Mouse (Mus musculus): ENCODE data around the gene Hsfy2.
A peak's percentile ranks its signal among the peaks of the same experiment; 100 is the strongest.

Hsfy2 gene

GRCm38 (mm10) chr1:56637335-56637734 lies at the start of gene Hsfy2:
Gene Hsfy2, minus strand, starts transcription at chr1:56637435.
- DNase-seq (ENCODE audit: low read depth, low spot score): no peak

- peak; percentile 48 for DNase-seq (ENCODE audit: low read depth, low spot score)
These were observed 47.9 kb upstream of the Hsfy2 start for GRCm38 (mm10) chr1:56685053-56685557.

- DNase-seq (ENCODE audit: low read depth, low spot score): no peak
These were observed 47.3 kb upstream of the Hsfy2 start for GRCm38 (mm10) chr1:56684512-56684911.

GRCm38 (mm10) chr1:56681258-56681657 lies 44.0 kb upstream of the Hsfy2 start:
- DNase-seq (ENCODE audit: low read depth, low spot score): no peak

- no peak for DNase-seq (ENCODE audit: low read depth, low spot score)
These were observed 38.0 kb upstream of the Hsfy2 start for GRCm38 (mm10) chr1:56675253-56675652.

- no peak for DNase-seq (ENCODE audit: low read depth, low spot score)
These were observed 37.4 kb upstream of the Hsfy2 start for GRCm38 (mm10) chr1:56674601-56675000.

GRCm38 (mm10) chr1:56671241-56671945 lies 34.2 kb upstream of the Hsfy2 start:
- DNase-seq (ENCODE audit: low read depth, low spot score): no peak

GRCm38 (mm10) chr1:56670509-56670908 lies 33.3 kb upstream of the Hsfy2 start:
- peak; percentile 12 for DNase-seq (ENCODE audit: low read depth, low spot score)

GRCm38 (mm10) chr1:56664606-56665005 lies 27.4 kb upstream of the Hsfy2 start:
- peak; percentile 59 for DNase-seq (ENCODE audit: low read depth, low spot score)

GRCm38 (mm10) chr1:56626824-56627223 lies 10.4 kb downstream of the Hsfy2 start:
- peak; percentile 22 for DNase-seq (ENCODE audit: low read depth, low spot score)

GRCm38 (mm10) chr1:56624304-56624703 lies 12.9 kb downstream of the Hsfy2 start:
- no peak for DNase-seq (ENCODE audit: low read depth, low spot score)

- DNase-seq (ENCODE audit: low read depth, low spot score): no peak
These were observed 24.9 kb downstream of the Hsfy2 start for GRCm38 (mm10) chr1:56612384-56612783.

All from brain, adult 2 months (tissue).